Mouse (Mus musculus) brain, embryonic 14.5 days (tissue): Measurements from ENCODE around the gene Bdnf. TPM values are rescaled to one million over a fixed set of nuclear protein-coding genes. Genes with fewer than 3 reads are reported as not detected.
A peak's percentile ranks its signal among the peaks of the same experiment; 100 is the strongest.

Experiments
- DNase-seq: peaks from one replicate; pipeline ENCODE4 v3.0.0-alpha.2; 2011; ENCODE audit warnings: low read depth
- CTCF ChIP-seq: fragments of 200-500 bp; IDR thresholded peaks from 2 replicates; pipeline ENCODE4 v1.5.1; 2012; ENCODE audit warnings: inconsistent platforms, mild to moderate bottlenecking, moderate library complexity, borderline replicate concordance; ENCODE audit not compliant: insufficient read depth, insufficient read length; ENCODE audit errors: extremely low read depth
- POLR2A ChIP-seq: fragments of 200-500 bp; IDR thresholded peaks from 2 replicates; pipeline ENCODE4 v1.6.1; 2012; ENCODE audit warnings: mild to moderate bottlenecking, inconsistent platforms, borderline replicate concordance; ENCODE audit not compliant: poor library complexity, insufficient read depth, insufficient read length, severe bottlenecking; ENCODE audit errors: extremely low read depth
- polyA plus RNA-seq: library from polyadenylated mRNA; depleted of rRNA; stranded (reverse); fragments of >200 nt; gene quantifications from 2 replicates; pipeline ENCODE4 v1.2.3, GENCODE M21; 2012

Gene Bdnf
- polyA plus RNA-seq, 1 experiment, result 2.3 TPM

DNA sequence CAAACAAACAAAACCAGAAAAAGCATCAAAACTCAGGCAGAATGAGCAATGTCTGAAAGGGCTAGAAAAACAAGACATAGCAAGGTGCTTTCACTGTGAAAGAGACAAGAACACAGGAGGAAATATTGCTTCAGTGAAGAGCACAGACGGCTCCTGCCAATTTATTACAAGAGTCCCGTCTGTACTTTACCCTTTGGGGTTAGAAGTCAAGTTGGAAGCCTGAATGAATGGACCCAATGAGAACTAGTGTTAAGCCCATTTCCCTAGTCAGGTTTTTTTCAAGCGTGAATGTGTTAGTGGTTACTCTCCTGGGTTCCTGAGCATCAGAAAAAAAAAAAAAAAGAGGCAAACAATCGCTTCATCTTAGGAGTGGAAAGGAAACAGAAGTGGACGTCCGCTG, 51.3 kb downstream of the Bdnf start:
- TF ChIP-seq CTCF, result no peak
- DNase-seq, result no peak

DNA sequence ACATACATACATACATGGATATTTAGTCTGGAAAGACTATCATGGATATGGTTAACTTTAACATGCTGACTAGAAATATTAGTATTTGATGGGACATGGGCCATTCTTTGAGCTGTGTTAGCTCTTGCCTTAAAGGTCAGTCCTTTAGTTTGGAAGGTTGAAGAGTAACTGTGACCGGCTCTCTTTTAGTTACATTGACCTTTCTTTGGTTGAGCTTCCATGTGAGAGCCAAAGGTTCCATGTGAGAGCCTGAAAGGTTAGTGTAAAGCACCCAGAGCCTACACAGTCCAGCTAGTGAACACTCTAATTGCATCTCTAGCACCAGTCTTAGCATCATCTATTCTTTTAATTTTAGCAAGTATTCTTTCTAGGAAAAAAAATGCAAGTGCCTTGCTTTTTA, 54.7 kb downstream of the Bdnf start:
- TF ChIP-seq POLR2A (no peak), CTCF (no peak)

DNA sequence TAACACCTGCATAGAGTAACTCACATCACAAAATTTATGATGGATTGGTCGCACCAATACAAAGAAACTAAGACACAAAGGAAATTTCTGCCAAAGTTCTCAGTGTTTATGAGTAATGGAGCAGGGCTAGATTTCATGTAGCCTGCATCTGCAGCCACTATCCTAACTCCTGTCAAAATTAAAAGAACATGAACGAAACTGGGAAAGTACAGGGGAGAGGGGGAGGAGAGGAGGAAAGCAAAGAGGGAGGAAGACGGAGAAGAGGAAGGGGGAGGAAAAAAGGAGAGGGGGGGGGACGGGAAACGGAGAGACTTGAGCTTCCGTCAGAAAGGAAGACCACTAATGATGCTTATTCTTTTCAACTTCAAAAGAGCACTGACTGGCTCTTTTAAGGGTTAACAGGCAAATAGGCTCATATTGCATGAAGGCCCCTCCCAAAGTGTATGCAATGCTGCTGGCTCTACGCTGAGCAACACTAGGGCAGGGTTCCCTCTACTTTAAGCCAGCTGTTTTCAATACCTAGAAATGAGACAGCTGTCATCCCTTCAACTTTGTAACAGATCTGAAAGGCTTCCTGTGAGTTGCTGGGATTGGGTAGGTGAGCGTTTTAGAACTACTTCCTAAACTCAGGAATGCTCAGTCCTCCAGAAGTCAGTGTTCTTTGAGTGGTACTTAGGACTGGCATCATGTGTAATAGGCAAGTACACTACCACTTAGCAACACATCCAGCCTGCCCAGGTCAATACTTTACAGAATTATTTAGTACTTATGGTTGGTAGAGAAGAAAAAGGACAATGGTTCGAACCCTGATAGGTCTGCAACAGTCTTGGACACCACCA, 58.9 kb downstream of the Bdnf start:
- TF ChIP-seq CTCF (no peak), POLR2A (no peak)
- no peak for DNase-seq

More for the DNA sequence above, 54.7 kb downstream of the Bdnf start:
- DNase-seq, result no peak

DNA sequence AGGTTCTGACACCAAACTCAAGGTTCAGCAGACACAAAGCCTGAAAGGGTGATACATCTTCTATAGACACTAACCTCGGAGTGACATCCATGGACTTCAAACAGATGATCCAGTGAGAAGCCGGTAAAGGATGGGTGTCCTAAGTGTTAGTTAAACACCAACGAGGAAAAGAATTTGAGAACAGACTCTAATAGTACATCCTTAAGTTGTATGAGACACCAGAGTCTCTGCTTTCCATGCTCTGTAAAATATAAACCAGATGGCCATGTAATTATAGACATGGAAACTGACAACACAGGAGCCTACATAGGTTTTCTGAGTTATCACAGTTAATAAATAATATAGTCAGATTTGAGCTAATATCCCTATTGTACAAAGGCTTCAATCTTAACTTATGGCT, 59.7 kb downstream of the Bdnf start:
- TF ChIP-seq POLR2A, result no peak
- TF ChIP-seq CTCF, result no peak
- DNase-seq, result no peak

DNA sequence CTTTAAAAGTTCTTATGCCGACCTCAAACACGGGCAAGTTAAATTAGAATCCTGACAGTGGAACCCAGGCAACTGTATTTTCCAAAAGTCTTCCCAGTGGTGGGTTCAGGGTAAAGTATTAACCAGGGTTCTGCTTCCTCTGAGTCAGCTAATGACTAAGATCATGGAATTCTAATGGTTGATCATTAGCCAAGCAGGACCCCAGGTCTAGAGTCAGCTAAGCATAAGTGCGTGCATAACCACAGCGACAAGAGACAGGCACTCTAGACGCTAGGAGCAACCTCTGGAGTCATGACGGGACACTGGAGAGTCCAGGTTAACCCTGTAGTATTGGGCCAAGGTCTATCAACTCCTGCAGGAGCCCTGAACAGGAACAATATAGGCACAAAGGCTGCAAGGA, 60.2 kb downstream of the Bdnf start:
- no peak for DNase-seq
- TF ChIP-seq POLR2A (no peak), CTCF (no peak)

DNA sequence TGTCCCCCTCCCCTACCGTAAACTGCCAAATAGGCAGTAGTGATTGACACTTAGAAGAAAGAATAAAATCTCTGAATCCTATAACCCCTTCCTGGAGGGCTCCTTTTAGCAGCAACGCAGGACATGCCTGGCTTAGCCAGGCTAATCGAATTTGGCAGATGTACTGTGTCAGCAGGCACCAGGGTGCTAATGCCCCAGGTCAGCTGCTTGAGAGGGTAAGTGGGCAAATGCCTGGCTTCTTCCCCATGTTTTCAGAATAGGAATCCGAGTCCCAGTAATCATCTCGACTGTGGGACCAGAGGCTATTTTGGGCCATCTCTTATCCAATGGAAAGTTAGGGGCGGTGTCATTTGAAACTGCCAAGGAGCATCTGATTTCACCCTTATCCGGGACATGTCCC, 60.8 kb downstream of the Bdnf start:
- DNase-seq, result peak; percentile 18
- TF ChIP-seq CTCF, result no peak
- no peak for TF ChIP-seq POLR2A

DNA sequence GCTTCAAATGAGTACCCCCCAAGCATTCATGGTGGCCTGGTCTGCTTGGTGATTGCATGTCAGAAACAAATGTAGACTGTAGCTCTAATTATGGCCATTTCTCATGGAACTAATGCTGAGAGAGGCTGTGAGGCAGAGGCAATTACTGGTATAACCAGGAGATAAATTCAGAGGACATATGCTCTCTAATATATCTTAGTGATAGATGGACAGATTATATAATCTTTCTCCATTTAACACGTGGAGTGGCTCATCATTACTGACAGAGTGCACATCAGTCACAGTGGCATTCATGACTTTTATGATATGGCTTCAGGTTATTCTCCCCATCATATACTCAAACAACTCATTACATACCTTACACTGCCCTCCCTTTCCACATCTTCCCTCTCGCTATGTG, 61.8 kb downstream of the Bdnf start:
- no peak for TF ChIP-seq CTCF
- no peak for TF ChIP-seq POLR2A
- DNase-seq, result no peak

DNA sequence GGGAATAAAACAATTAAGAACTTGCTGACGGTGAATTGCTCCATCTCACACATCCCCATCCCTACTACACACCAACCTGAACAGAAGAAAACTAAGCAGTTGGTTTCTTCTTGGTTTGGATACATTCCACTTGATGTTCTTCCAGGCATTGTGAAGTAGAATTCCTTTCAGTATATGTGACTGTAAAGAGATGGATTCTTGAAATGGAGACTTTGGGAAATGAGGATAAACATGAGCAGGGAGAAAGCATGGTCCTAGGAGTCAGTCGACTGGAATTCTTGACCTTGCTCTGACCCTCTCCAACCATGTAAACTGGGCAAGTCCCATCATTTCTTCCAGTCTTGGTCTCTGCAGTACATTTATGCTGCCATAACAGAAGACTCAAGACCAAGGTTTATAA, 63.8 kb downstream of the Bdnf start:
- no peak for DNase-seq
- no peak for TF ChIP-seq POLR2A
- TF ChIP-seq CTCF, result no peak

DNA sequence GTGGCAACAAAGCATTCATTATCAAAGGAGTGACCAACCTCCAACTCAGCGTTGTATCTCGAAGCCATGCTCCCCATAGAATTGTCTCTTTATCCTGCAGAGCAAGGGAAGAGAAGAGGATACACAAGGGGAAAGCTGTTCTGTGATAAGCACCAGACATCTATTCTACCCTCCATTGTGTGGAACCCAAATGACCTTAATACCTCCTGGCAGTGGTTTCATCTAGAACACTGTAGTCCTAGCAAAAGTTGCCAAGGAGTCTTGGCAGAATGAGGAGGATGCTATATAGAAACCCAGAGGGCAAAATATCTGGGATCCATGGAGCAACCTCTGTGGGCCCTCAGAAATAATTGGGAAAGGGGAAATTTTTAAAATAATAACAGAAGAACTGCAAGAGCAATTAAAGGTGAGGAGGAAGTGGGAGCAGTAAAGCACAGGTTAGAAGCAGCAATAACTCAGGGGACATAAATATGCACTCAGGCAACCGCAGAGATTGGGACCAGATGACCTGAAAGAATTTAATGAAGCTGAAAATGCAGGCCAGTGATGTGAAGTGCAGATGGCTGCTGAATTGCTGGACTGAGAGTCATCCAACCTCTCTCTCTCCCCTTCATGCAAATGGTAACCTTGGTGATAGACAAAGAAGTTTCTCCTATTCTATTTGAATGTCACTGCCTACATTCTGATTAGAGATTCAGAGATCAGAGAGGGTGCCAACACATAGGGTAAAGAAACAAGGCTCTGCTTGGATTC, 68.9 kb downstream of the Bdnf start:
- no peak for TF ChIP-seq CTCF
- no peak for TF ChIP-seq POLR2A
- DNase-seq, result peak; percentile 78

DNA sequence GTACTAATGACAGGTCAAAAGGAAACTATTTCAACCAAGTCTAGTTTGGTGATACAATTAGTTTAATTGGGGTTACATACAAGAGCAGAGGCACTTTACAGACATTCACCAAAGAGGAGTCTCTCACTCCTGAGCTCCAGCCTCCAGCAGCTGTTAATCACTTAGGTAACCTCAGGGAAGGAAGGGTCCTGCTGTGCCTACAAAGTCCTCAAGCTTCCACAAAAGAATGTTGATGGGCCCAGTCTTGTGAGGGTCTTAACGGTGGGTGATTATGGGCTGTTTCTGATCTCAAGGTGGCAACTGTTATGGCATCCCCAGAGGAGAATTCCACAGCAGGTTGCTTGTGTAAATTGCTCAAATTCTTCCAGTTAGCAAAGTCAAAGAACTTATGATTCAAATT, 71.7 kb downstream of the Bdnf start:
- TF ChIP-seq CTCF (no peak), POLR2A (no peak)
- DNase-seq, result peak; percentile 12

DNA sequence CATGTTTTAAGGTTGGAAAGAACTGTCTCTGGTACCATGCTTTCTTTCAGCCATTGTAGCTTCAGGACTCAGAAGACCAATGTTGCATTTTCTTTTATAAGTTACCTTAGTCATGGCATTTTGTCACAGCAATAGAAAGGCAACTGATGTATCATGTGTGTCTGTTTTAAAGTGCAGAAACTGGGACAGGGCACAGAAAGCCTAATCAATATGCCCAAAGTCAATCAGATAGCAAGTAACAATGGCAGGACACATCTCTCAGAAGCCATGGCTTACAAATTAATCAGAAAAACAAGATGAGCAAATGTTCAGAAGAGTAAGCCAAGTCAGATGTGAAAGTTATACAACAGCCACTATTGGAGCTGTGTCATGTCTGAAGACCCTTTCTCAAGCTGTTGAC, 73.9 kb downstream of the Bdnf start:
- TF ChIP-seq CTCF, result no peak
- no peak for TF ChIP-seq POLR2A
- no peak for DNase-seq

DNA sequence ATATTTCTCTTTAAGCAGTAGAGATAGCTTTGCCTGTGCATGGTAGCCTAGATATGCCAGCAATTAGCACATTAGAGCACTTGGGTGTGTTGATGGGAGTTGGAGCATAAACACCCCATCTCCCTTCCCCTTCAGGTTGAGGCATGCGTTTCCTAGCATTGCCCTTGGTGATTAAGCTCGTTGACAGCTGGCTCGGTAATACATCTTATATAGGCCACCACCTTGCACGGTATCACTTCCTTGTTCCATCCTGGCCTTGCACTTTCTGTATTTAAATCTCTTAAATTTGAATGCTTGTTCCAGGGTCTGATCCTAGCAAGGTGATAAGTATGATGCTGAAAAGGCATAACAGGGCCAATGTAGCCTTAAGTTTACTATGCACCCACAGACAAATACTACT, 74.3 kb downstream of the Bdnf start:
- DNase-seq, result no peak
- no peak for TF ChIP-seq CTCF
- TF ChIP-seq POLR2A, result no peak

DNA sequence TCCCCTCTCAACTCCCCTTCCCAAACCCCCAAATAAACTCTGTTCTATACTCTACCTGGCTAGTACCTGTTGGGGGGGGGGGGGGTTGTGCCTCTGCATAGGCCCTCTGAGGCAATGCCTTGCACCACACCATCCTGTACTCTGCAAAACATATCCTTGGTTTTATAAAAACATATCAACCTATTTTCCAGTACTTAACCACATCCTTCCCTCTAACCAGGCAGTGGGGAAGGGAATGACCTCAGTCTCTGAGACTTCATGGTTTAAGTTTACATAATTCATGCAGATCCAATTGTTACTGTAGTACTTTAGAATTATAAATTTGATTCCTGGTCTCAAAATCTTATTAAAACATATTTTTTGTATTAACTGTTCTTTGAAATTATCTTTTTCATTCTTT, 75.5 kb downstream of the Bdnf start:
- DNase-seq, result no peak
- no peak for TF ChIP-seq POLR2A

DNA sequence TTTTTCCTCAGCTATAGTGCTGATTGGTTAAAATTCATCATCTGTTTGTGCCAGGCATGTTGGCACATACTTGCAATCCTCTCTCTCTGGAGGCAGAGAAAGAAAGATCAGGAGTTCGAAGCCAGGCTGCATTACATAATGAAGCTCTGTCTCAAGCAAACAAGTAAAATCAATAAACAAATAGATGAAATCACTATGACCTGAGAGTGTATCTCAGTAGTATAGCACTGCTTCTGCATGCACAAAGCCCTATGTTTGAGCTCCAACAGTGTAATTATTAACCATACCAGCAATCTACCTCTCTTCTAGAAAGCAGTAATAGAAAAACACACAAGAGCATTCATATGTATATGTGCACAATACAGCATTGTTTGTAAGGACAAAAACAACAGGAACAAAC, 76.0 kb downstream of the Bdnf start:
- no peak for TF ChIP-seq POLR2A
- TF ChIP-seq CTCF, result no peak

More for the DNA sequence above, 76.0 kb downstream of the Bdnf start:
- DNase-seq, result no peak
